Mouse (Mus musculus) gastrocnemius, postnatal 10 days (tissue): ENCODE measurements at regions not wholly inside any gene's neighbourhood (a gene's known extent, or its start where the extent isn't known, plus 50 kb on each side); places are given as distances from the start of the nearest gene placed in this dataset.

ENCODE experiments used
- DNase-seq: peaks from one replicate; pipeline ENCODE4 v3.0.0; 2021; ENCODE audit warnings: mixed read lengths

DNA sequence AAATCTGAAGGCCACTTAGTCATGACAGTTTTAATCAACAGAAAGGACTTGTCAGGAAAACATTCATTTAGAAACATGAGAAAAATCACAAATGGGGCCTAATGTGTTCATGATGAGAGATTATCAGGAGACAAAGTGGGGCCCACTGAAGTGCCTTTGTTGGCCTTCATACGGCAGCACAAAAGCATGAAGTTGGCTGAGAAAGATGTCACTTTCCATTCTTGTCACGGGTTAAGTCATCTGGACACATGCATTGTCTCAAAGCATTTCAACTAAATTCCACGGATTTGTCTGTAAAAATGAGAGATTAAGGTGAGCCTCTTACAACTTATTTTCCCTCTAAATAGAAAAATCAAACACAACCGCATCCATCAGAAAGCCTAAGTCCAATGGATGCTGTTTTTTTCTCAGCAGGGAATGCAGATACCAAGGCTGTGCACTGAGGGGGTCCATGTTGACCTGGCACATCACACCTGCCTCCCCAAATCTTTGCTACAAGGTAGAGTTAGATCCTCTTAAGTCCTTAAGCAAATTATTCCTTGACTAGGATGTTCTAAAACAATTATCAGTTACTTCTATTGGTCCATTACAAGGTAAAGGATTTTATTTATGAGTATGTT lies 1679.2 kb downstream of the 4930444P10Rik start:
- no peak for DNase-seq

DNA sequence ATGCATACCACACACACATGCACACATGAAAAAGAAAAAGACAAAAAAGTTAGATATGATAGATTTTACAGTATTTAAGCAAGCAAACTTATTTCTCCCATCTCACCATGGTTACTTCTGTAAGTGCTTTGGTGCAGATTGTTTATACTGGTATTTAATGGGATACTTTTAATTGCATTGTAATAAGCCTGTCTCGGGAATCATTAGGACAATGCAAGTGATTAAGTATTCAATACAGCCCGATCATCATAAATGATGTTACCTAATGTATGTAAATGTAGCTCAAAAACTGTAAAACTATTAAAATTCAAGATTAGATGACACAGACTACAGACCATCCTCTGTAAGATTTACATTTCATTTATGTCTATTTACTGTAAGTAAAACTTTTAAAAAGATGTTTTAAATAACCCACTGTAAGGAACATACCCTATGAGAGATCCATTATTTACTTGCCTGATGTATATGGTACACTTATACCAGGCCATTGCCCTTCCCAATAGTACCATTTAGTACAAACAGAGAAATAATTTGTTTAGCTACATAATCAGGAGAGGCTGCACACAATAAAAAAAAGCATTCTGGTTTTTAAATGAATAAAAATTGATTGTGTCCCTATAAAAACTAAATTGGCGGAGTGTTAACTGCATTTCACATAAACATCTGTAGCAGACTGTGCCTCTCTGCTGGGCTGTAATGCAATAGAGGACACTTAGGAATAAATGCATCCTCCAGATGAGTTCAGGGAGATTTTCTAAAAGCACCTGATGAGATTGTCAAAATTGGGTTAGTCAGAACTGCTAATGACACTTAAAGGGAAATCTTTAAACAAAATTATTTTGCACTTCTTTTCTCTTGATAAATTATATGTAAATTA lies 1722.9 kb downstream of the 4930444P10Rik start:
- no peak for DNase-seq

GRCm38 (mm10) chr1:14359998-14360640 lies 1733.0 kb downstream of the 4930444P10Rik start:
- DNase-seq = no peak
